Mouse (Mus musculus) liver, postnatal 0 days (tissue): ENCODE measurements around the gene Ccl9. TPM values are rescaled to one million over a fixed set of nuclear protein-coding genes. Genes with fewer than 3 reads are reported as not detected.

Experiments used
- ATAC-seq: fragments of 200-750 bp; cut with Nextera tagmentation; 2 replicates; pipeline ENCODE4 v1.8.0; 2017; ENCODE audit warnings: mild to moderate bottlenecking, moderate library complexity
- DNase-seq: peaks from one replicate; pipeline ENCODE4 v3.0.0-alpha.2; 2016
- H3K27ac ChIP-seq: fragments of 300-500 bp; sonication (generic); 2 replicates; pipeline ENCODE4 v1.5.1; 2014; ENCODE audit warnings: antibody characterized with exemption, moderate library complexity, mild to moderate bottlenecking, low read depth
- H3K27me3 ChIP-seq: fragments of 300-500 bp; sonication (generic); 2 replicates; pipeline ENCODE4 v1.6.1; 2014; ENCODE audit warnings: low read length, control low read depth, mixed read lengths; ENCODE audit not compliant: insufficient read depth
- H3K36me3 ChIP-seq: fragments of 300-500 bp; sonication (generic); replicated peaks from 2 replicates; pipeline ENCODE4 v1.6.1; 2014; ENCODE audit warnings: mild to moderate bottlenecking, control low read depth, low read length, moderate library complexity, mixed read lengths; ENCODE audit not compliant: insufficient read depth
- H3K4me1 ChIP-seq: fragments of 300-500 bp; sonication (generic); 2 replicates; pipeline ENCODE4 v1.6.1; 2014; ENCODE audit warnings: antibody characterized with exemption, mild to moderate bottlenecking, control low read depth; ENCODE audit not compliant: insufficient read depth
- H3K4me2 ChIP-seq: fragments of 300-500 bp; sonication (generic); 2 replicates; pipeline ENCODE4 v1.6.1; 2014; ENCODE audit warnings: low read depth, mild to moderate bottlenecking, low read length, moderate library complexity, mixed read lengths
- H3K4me3 ChIP-seq: fragments of 300-500 bp; sonication (generic); 2 replicates; pipeline ENCODE4 v1.5.1; 2014; ENCODE audit warnings: low read depth, low read length
- H3K9ac ChIP-seq: fragments of 300-500 bp; sonication (generic); replicated peaks from 2 replicates; pipeline ENCODE4 v1.6.1; 2014; ENCODE audit warnings: mild to moderate bottlenecking, moderate library complexity
- H3K9me3 ChIP-seq: fragments of 300-500 bp; sonication (generic); 2 replicates; pipeline ENCODE4 v1.6.1; 2016; ENCODE audit warnings: mild to moderate bottlenecking, control low read depth, low read length, mixed read lengths
- CTCF ChIP-seq: sonication (generic); IDR thresholded peaks from 2 replicates; pipeline ENCODE4 v1.5.1; 2016; ENCODE audit warnings: antibody characterized with exemption, low read depth
- EP300 ChIP-seq: IDR thresholded peaks from 2 replicates; pipeline ENCODE4 v1.6.1; 2016; ENCODE audit warnings: antibody characterized with exemption, low read depth, mild to moderate bottlenecking
- WGBS: fragments of 180-500 bp; shearing (Covaris S2); extraction: QIAGEN DNeasy Blood & Tissue Kit; methylation state at CpG from one replicate; pipeline ENCODE4 v1.1.7; 2014; ENCODE audit not compliant: insufficient replicate concordance; 5-methylcytosine and 5-hydroxymethylcytosine counted together
- polyA plus RNA-seq: library from polyadenylated mRNA; unstranded; fragments of >200 nt; fragmentation: Nextera tagmentation; extraction: Ambion mirVana; gene quantifications from 2 replicates; pipeline ENCODE4 v1.2.1, GENCODE M21; 2015

Gene Ccl9
- polyA plus RNA-seq, 1 experiment from 2014 or later, result 92.6 TPM

DNA sequence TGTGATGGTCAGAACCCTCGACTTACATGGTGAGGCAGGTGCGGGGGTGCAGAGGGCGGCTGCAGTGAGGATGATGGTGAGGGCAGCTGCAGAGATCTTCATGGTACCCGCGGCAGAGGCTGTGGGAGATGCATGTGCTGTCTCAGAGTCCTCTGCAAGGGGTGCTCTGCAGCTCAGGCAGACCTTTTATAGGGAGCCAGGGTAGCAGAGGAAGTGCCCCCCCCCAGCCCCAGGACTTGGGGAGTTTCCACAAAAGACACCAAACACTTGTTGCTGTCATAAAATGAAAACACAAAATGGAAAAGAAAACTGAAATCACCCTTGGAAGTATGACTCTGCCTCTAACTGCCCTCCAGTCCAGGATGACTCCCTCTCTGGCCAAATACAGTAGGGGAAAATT is 48.1 kb downstream of the Ccl9 start, which contains the start of gene Ccl5:
Ccl5 (minus strand) TSS at position 159 of the 400 bp plus-strand sequence.
- 77% methylated on average over 5 of the region's 5 CpGs for WGBS
- Histone ChIP-seq H3K4me2 (no peak within 1 kb of the TSS), H3K27me3 (no peaks in the 10 kb centered on the region), H3K9me3 (no peaks in the 10 kb centered on the region), H3K4me1 (peaks cover 6% of the 10 kb centered on the region), H3K9ac (no peak within 1 kb of the TSS), H3K27ac (no peak within 1 kb of the TSS), H3K4me3 (no peak within 1 kb of the TSS), H3K36me3 (no peaks in the 10 kb centered on the region)
- TF ChIP-seq EP300 (no peak), CTCF (no peak)
- no peak for DNase-seq
- ATAC-seq, result no peak

DNA sequence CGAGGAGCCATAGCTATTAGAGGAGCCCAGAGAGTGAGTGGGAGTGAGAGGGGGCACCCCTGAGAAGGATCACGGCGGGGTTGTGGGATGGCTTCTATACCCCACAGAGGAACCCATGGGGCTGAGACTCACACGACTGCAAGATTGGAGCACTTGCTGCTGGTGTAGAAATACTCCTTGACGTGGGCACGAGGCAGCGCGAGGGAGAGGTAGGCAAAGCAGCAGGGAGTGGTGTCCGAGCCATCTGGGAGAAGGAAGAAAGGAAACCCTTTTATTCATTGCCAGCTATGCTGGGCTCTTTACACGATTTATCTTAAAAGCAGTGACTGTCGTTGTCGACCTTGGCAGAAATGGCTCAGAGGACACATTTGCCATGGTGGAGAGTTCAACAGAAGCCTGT is 49.4 kb downstream of the Ccl9 start:
- H3K27me3 ChIP-seq, result no peaks in the 10 kb centered on the region
- H3K4me3 ChIP-seq, result no peak overlapping the region
- TF ChIP-seq CTCF (no peak), EP300 (no peak)
- no peak for ATAC-seq
- H3K36me3 ChIP-seq, result no peaks in the 10 kb centered on the region
- no peaks in the 10 kb centered on the region for H3K9me3 ChIP-seq
- no peak overlapping the region for H3K9ac ChIP-seq
- no peak overlapping the region for H3K4me2 ChIP-seq
- H3K4me1 ChIP-seq, result peaks cover 1% of the 10 kb centered on the region
- DNase-seq, result no peak
- WGBS, result 79% methylated on average over 12 of the region's 12 CpGs
- H3K27ac ChIP-seq, result no peak overlapping the region

Other genes with a start within 250 kb of the Ccl9 start
- 0.05 TPM in 1 of 2 replicates, not detected in the other for gene Rasl10b, start 169.5 kb downstream of the Ccl9 start, polyA plus RNA-seq
- gene Gas2l2, start 149.2 kb downstream of the Ccl9 start, polyA plus RNA-seq, result not detected in 2 replicates
- gene 1700020L24Rik, start 141.0 kb downstream of the Ccl9 start, polyA plus RNA-seq, result 2.6 and 3.1 TPM in 2 replicates
- gene Mmp28, start 115.6 kb downstream of the Ccl9 start, polyA plus RNA-seq, result 0.20 and 0.43 TPM in 2 replicates
- gene Taf15, start 105.5 kb downstream of the Ccl9 start, polyA plus RNA-seq, result 2.8 and 3.4 TPM in 2 replicates
- not detected in 2 replicates for gene Heatr9, start 56.5 kb downstream of the Ccl9 start, polyA plus RNA-seq
- 8.6 and 12.7 TPM in 2 replicates for gene Ccl5, start 48.1 kb downstream of the Ccl9 start, polyA plus RNA-seq
- 46.9 and 55.2 TPM in 2 replicates for gene Ccl6, start 14.5 kb upstream of the Ccl9 start, polyA plus RNA-seq
- not detected in 2 replicates for gene Rpl9-ps1, start 67.0 kb upstream of the Ccl9 start, polyA plus RNA-seq
- 1.3 TPM in 2 replicates for gene Ccl3, start 70.7 kb upstream of the Ccl9 start, polyA plus RNA-seq
- 1.6 and 1.8 TPM in 2 replicates for gene Ccl4, start 83.9 kb upstream of the Ccl9 start, polyA plus RNA-seq
- 42.1 and 42.6 TPM in 2 replicates for gene Wfdc17, start 125.4 kb upstream of the Ccl9 start, polyA plus RNA-seq
- 0.38 and 0.76 TPM in 2 replicates for gene Wfdc18, start 130.4 kb upstream of the Ccl9 start, polyA plus RNA-seq
- 108 and 117 TPM in 2 replicates for gene Wfdc21, start 168.3 kb upstream of the Ccl9 start, polyA plus RNA-seq
- 5.6 and 6.0 TPM in 2 replicates for gene Heatr6, start 175.1 kb upstream of the Ccl9 start, polyA plus RNA-seq